Mouse (Mus musculus): ENCODE results near the gene Prkg1.
"Not testable (repeated sequence)": the region's sequence is repeated elsewhere in the genome, so short reads cannot be mapped to it uniquely, and the experiment has no call there.

Prkg1 gene

GRCm38 (mm10) chr19:30613150-30613865 lies 1151.5 kb downstream of the Prkg1 start:
- no peak for DNase-seq (ENCODE audit: low spot score)

DNA sequence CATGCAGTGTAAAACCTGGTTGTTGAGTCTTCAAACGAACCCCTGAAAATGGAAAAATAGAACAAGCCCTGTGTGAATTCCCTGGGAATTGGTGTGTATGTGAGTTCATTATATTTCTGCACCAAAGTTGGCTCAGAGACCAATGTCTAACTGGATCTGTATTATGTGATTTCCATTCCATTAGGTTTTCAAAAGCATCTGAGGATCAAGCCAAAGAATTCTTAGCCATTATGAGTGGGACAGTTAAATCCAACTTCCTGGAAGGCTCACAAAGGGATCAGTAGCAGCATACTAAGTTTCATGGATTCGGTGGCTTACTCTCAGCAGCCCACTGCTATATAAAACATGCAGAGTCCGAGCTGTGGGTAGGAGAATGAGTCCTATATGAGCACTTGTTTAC lies 1178.5 kb downstream of the Prkg1 start:
- no peak for DNase-seq (ENCODE audit: low spot score)

DNA sequence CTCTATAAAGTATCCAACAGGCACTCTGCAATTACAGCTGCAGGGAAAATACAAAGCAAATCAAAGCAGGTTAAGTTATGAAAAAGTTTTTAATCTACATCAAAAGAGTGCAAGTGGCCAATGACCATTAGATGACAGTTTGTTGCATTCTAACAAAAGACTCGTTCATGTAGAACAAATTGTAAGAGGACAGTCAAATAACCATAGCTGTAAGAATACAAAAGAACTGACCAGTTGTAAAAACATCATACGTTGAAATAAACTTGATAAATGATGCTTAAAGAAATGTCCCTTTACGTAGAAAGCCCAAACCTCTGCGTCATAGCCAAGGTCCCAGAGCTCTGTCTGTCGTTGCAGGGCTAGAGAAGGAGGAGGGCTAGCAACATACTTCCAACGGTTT lies 1200.3 kb downstream of the Prkg1 start:
- no peak for DNase-seq (ENCODE audit: low spot score)

GRCm38 (mm10) chr19:30563876-30564275 lies 1201.0 kb downstream of the Prkg1 start:
- DNase-seq (ENCODE audit: low spot score): no peak

DNA sequence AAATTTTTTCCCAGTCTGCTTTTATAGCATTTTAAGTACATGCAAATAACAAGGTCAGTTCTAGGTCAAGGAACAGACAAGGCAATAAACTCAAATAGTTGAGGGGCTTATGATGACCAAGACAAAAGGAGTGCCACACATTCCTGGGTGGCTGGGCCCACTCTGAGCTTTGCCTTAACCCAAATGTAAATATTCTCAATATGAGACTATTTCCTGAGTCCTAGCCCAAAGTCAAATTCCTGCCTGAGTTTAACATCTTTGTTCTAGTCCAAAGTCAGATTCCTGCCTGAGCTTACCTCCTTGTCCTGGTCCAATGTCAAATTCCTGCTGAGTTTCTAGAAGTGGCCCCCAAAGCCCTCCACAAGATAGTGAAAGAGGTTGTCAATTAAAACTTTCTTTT lies 1206.8 kb downstream of the Prkg1 start:
- DNase-seq (ENCODE audit: low spot score): no peak

- peak; percentile 88 for DNase-seq (ENCODE audit: low spot score)
Observed at GRCm38 (mm10) chr19:30554467-30554881, 1210.4 kb downstream of the Prkg1 start.

DNA sequence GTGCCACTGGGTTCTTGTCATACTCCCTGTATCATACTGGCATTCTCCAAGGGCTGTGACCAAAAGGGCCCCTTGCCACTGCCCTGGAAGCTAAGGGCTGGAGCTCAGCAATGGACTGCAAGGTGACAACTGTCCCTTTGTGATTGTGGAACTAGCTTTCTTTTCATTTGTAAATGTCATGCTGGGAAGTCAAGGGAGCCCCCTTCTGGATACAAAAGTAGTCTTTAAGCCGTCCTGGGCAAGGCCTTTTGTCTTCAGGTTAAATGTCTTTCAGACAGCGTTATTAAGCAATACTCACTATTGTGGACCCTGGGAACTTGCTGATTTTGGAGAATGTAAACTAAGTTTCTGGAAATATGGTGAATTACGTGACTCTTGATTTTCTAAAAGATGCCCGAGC lies 1211.1 kb downstream of the Prkg1 start:
- DNase-seq (ENCODE audit: low spot score): no peak

- no peak for DNase-seq (ENCODE audit: low spot score)
Observed at GRCm38 (mm10) chr19:30552260-30552659, 1212.6 kb downstream of the Prkg1 start.

DNA sequence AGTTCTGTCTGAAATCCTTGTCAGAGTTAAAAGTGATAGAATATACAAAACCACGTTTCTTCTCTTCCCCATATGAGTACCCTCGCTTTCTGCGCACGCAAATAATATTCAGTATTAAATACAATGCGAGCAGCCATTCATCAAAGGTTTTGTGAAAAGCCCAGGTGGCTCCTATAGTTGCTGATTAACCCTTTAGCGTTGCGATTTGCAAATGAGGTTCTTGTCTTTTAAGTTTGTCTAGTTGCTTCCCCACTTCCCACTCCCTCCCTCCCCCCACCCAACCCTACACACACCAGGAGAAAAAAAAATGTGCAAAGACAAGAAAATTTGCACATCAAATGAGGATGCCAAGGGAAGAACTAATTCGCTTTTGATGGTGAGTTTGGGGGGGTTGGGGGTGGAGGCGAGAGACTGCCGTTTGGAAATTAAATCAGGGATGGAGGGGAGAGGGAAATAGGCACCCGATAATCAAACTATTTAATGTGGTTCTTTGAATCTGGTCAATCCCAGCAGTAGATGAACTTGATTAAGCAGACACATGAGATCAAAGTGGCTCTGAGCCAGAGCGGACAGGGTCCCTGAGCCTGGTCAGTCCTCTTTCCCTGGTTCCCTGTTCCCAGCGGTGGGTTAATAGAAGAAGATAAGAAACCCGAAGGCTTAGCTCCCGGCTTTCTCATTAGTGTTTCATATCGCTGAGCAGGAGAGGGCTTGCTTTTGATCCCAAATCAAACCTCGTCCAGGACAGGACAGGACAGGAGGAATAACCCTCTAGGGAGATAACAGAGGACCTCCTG lies 1214.8 kb downstream of the Prkg1 start:
- DNase-seq (ENCODE audit: low spot score): no peak

GRCm38 (mm10) chr19:30549044-30549853 lies 1215.6 kb downstream of the Prkg1 start, which contains the start of gene Dkk1:
TSS of gene Dkk1 (minus strand) at chr19:30549665.
- DNase-seq (ENCODE audit: low spot score): peak; percentile 46

DNA sequence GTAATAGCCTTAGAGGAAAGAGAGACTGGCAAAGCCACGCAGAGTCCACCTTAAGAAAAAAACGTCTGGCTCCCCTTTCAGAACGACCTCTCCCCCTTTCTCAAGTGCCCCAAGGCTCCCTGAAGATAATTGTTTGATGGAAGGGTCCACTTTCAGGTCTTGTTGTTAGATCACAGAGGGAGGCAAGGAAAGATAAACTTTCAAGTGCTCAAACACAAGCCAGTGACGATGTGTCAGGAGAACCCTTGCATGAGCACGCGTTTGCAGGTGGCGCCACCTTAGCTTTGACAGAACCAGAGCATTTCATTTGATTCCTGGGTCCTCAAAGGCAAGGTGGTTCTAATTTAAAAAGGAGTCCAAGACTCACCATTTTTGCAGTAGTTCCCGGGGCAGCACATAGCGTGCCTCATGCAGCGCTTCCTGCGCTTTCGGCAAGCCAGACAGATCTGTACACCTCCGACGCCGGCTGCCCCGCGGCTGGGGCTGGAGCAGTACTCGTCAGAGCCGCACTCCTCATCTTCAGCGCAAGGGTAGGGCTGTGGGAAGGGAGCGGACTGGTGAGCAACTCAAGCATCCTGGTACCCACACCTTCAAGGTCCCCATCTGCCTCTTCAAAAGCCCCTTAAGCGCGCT lies 1216.3 kb downstream of the Prkg1 start:
- no peak for DNase-seq (ENCODE audit: low spot score)

DNA sequence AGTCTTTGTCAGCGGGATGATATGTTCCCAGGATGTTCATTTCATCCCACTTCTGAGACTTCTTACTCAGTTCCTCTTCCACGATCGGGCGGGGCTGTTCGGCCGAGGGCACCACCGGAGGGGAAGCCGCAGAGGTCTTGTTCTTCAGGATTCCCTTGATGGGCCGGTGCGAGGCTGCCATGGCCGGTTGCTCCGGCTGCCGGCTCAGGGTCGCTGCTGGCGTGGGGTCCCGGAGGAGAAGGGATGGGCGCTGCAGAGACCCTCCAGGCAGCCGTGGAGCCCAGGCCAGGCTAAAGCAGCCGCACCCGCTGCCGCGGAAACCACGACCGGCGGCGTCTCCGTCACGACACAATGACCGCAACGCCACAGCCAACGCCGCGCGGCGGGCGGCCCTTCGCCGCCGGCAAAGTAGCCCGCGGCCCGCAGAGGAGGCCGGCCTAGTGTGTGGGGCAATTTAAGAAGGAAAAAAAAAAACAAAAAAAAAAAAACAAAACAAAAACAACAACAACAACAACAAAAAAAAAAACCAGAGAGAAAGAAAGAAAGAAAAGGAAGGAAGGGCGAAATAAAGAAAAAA lies 1225.4 kb downstream of the Prkg1 start:
- not testable (repeated sequence) for DNase-seq (ENCODE audit: low spot score)

GRCm38 (mm10) chr19:30516771-30517170 lies 1248.1 kb downstream of the Prkg1 start:
- no peak for DNase-seq (ENCODE audit: low spot score)

Measured in testis, postnatal 10 days (tissue).